Mouse (Mus musculus): ENCODE results near the gene Golgb1.

Gene Golgb1

DNA sequence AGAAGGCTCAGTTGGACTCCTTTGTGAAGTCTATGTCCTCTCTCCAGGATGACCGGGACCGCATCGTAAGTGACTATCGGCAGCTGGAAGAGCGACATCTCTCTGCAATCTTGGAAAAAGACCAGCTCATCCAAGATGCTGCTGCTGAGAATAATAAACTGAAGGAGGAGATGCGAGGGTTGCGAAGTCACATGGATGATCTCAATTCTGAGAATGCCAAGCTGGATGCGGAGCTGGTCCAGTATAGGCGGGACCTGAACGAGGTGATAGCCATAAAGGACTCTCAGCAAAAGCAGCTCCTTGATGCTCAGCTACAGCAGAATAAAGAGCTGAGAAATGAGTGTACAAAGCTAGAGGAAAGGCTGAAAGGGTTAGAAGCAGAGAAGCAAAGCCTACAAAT is 43.6 kb downstream of the Golgb1 start:
- no peak for DNase-seq (ENCODE audit: low spot score in 2 of 2)

DNA sequence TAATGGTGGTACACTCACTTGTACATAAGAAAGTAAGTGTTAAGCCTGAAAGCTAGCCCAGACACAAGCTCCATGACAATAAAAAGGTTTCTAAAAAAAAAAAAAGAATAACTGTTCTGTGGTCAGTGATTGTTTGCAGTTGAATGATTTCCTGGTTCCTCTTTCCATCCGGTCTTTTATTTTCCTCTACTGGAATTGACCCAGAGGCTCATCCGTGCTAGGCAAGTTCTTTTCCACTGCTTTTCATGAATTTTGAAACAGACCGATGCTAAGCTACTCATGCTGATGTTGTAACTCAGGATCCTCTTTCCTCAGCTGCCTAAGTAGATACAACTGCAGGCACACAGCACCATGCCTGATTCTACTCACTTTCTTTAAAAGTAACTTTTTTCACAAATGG is 45.5 kb downstream of the Golgb1 start:
- DNase-seq (ENCODE audit: low spot score in 2 of 2) = no peak

DNA sequence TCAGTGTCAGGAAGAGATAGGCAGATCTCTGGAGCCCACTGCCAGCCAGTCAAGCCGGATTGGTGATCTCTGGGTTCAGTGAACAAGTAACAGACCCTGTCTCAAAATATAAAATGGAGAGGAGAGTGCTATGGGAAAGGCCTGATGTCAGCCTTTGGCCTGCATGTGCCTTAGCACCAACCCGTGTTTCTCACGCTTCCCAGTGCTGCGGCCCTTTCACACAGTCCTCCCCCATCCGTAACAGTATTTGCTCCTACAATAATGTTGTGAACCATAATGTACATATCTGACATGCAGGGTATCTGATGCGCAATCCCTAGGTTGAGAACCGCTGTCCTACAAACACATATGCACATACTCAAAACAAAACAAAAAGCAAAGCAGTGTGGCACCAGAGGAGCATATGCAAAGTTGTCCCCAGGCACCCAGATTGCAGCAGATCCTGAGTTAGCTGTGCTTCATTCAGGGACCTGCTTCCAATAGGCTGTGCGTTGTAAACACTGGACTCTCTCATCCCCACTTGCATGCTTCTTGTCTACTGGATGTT is 46.2 kb downstream of the Golgb1 start:
- DNase-seq (ENCODE audit: low spot score in 2 of 2) = no peak

DNA sequence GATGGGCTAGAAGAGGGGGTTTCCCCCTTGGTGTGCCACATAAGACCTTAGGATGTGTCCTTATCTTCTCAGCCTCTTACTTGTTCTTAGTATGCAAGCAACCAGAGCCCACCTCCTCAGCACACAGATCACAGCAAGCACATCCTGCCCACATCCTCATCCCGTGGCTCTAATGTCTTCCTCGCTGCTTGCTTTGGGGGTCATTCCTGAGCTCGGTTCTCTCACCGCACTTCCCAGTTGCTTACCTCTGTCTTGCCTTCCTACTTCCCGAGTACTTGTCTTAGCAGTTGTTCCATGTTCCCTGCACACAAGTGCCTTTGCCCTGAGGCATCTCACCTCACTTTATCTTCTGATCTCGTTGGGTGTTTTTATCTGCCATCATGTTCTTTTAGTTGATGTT is 47.0 kb downstream of the Golgb1 start:
- DNase-seq (ENCODE audit: low spot score in 2 of 2) = peak in 1 of 2 experiments; percentile 17

DNA sequence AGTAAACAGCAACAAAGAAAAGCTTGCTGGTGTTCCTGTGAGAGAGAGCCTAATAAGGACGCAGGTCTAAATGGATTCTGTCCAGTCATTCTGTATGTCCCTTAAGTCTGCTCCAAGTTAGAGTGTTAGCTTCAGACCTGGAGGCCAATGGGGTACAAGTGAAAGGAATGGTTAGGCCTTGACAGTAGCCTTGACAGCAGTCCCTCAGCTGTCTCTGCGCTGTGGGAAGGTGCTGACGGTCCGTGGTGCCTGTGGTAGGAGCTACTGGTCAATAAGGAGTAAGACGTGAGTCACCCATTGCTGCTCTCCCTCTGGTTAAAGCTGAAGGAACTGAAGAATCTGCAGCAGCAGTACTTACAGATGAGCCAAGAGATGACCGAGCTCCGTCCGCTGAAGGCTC is 49.4 kb downstream of the Golgb1 start:
- DNase-seq (ENCODE audit: low spot score in 2 of 2) = no peak

DNA sequence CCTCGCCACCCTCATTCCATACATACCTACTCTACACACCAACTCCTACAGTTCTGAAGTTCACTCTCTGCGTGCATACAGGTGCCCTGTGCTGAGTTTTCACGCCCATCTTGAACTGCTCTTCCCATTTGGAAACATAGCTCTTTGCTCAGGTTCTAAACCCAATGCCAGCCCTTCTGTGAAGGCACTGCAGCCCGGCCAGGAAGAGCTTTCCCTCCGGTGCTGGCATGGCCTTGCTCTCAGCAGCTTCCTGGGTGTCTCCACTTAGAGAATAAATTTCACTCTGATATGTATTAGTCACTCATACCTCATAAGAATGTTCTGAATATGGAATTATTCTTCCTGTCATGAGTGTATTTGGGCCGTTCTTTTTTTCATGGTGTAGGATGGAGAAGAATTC is 50.4 kb downstream of the Golgb1 start:
- DNase-seq (ENCODE audit: low spot score in 2 of 2) = no peak

DNA sequence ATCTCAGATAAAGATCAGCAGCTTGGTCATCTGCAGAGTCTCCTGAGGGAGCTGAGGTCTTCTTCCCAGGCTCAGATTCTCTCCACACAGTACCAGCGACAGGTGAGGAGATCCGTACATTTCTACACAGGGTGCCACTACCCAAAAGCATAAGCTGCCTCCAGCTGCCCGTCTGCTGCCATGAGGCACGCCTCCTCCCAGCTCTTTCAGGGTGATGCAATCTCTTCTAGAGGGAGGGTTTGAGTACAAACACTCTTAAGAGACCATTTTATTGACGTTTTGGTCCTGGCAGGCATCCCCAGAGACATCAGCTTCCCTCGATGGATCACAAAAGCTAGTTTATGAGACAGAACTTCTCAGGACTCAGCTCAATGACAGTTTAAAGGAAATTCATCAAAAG is 50.9 kb downstream of the Golgb1 start:
- DNase-seq (ENCODE audit: low spot score in 2 of 2) = no peak

DNA sequence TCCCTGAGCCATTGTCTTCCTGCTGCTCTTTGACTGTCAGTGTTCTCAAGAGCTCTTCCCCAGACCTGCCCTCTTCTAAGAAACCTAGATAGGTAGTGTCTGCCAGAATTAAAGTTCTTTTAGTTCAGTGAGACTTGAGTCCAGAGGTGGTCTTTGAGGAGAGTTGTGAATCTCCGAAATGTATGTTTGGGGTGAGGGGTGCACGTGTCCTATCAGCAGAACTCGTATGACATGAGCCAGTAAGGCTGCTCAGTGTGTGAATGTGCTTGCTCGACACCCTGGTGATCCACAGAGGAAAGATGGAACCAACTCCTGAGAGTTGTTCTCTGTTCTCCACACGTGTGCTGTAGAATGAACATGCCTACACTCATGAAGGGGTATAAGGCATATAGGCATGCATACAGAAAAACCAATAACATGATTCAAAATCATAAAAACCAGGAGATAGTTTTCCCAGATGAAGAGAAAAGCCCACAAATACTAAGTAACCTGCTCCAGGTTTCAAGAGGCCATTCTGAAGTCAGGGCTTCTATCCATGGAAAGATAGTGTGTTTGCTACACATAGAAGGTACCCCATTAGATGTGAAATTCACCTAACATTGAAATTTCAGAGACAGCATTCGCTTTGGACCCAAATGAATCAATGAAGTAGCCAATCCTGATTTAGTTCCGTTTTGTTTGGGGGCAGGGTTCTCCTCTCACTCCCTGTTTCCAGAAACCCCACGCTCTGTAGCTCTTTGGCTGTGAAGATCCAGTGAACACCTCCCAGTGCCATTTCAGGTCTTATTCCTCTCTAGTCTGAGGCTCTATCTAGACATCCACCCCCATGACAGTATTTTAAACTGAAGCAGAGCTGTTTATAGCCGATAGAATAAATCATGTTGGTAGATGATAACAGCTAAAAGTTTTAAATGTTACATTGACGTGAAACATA is 51.8 kb downstream of the Golgb1 start:
- DNase-seq (ENCODE audit: low spot score in 2 of 2) = no peak

DNA sequence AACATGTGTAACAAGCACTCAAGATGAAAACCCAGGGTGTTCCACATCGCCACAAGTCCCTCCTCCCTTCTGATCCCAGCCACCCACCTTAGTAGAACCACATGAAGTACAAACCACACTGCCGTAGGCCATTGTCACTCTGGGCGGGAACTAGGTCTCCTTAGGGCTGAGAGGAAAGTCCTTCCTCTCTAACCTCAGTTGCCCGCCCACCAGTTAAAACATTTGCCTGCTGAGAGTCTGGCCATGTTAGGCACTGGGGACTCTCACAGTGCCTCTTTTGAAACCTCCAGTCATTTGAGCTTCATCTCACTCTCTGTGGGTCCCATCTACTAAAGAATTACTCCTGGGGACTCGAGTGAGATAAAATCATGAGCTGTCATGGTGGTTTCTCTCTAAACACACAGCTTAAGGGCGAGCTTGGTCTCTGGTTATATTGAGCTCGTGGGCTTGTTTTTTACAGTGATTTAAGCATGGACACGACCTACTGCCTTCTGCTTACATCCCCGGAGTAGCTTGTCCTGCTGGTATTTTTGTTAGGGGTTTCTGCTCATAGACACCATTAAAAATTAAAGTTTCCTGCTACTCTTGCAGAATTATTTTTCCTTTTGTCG is 52.7 kb downstream of the Golgb1 start:
- peak in 1 of 2 experiments; percentile 22 for DNase-seq (ENCODE audit: low spot score in 2 of 2)

DNA sequence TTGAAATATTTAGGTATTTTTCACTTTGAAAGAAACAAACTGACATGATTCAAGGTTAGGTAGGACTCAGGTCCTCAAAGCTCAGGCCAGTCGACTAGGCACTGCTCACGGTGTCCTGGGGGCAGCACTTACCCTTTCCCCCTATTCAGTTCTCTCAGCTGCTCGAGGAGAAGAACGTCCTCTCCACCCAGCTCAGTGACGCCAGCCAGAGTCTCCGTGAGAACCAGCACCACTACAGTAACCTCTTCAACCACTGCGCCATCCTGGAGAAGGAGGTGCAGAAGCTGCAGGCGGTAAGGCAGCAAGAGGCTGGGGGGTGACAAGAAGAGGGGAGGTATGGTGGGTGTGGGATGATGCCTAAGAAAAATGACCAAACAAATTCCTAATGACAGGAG is 53.2 kb downstream of the Golgb1 start:
- no peak for DNase-seq (ENCODE audit: low spot score in 2 of 2)

DNA sequence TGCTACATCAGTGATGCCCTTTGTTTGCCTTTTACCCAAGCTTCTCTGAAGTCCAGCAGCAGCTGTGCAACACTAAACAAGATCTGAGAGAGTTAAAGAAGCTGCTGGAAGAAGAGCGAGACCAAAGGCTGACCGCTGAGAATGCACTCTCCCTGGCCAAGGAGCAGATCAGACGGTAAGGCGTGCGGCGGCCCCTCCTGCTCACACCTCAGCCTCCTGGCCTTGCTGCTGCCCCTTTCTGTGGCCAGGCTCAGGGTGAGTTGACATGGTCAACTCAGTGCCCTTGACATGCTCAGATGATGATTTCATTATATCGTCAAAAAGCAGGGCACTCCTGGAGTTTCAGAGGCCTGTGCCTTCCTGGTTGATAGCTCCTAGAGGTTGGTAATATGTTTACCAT is 54.3 kb downstream of the Golgb1 start:
- no peak for DNase-seq (ENCODE audit: low spot score in 2 of 2)

DNA sequence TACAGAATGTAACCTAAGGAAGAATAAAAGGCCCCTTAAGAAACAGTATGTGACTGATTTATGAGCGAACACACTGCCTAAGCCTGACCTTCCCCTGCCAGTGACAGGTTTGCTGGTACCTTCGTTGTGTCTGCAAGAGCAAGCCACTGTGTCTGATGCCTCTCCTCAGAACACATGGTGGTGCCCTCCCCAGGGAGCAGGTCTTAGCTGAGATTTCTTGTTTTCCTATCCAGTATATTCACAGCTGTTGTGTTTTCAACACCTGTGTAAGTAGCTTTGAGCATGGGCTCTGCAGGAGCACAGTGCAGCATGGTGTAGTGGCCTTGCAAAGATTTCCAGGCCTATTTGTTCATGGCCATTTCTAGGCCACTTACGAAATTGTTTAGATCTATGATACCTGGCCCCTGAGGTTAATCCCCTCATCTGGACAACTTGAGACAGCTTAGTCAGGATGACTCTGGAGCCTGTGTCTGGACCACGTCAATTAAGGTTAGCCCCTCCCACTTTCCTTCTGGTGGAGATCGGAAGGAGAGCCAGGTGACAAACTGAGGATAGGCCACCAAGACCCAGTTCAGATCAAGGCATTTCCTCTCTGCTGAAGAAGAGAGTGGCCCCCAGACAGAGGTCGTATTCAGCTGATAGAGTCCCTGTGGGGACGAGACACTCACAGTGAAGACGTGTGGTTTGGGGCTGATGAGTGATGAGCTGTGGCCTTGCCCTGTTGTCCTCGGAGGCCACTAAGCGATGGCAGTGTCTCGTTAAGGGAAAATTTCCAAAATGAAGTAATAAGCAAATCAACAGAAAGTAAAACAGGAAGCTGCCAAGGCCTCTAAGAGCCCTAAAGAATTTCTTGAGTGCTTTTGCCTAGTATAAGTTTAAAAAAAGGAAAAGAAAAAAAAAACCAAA is 55.5 kb downstream of the Golgb1 start:
- no peak for DNase-seq (ENCODE audit: low spot score in 2 of 2)

DNA sequence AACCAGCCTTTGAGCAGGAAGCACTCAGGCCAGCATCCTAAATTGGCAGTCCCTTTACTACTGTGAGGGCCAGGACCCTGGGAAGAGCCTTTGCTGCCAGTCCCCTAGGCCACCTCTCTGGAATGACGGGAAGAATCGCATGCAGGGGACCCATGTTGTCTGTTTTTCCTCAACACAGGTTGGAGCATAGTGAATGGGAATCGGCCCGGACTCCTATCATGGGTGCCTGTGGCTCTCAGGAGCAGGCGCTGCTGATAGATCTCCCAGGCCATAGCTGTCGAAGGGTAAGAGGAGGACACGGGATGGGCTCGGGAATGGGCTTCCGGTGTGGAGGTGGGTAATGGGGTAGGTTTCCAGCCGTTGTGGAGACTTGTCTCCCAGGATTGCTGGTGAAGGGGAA is 56.4 kb downstream of the Golgb1 start:
- peak in 1 of 2 experiments; percentile 24 for DNase-seq (ENCODE audit: low spot score in 2 of 2)

DNA sequence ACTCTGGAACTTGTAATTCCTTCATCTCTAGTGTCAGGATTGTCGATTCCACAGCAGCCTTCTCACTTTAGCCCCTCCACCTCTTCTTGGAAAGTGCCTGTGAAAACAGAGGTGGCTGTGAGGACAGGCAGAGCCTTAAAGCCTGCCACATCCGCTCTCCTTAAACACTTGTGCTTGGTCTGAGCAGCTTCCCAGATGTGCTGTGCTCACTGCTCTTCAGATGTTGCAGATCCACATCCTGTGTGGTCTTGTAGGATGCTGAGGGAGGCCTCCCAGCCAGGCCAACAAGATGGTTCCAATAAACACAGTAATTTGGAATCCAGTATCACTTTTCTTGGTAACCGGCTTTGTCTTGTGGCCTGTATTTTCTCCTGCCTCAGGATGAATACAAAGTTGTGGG is 57.0 kb downstream of the Golgb1 start:
- peak; percentile 40 to 44 for DNase-seq (ENCODE audit: low spot score in 2 of 2)

DNA sequence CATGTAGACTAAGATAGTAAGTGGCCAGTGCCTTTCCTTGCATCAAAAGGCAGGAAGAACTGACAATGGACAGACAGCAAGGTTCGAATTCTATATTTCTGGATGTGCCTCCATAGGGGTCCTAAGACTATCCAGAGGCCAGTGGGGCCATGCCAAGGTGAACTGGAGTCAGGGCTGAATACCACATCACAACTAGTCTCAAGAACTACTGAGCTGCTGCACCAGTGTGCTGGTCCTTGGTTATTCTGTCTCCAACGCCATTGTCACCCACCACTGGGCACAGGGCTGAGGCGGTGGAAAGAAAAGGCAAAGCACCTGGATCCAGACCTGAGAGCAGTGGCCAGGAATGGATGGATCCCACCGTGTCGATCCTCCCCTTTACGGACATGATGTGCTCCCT is 57.6 kb downstream of the Golgb1 start:
- DNase-seq (ENCODE audit: low spot score in 2 of 2) = no peak

DNA sequence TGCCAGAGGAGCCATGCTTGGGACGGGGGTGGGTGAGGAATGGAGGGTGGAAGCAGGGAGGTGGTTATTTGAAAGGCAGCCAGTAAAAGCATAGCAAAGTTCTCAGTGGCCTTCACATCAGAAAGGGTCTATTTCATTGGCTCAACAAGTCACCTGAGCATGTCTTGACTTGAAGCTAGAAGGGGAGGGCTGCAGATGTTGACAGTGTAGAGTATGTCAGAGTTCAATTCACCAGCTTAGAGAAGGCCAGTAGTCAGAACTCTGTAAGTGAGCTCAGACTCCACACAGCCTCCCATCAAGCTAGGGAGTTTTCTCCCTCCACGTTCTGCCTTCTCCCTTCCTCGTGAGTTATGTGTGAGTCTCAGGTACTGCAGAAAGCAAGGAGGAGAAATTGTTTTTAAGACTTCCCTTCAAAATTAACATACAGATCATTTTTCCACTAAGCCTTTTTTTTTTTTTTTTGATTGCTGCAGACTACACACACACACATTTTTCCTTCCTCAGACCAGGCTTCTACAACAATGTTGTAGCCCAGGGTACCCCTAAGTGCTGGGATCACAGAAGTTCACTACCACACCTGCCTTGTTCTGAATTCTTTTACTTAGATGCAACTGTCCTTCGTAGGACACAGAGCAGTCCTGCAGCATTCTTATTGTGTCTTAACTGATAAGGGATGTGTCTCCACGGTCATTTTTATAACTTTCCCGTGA is 59.3 kb downstream of the Golgb1 start:
- DNase-seq (ENCODE audit: low spot score in 2 of 2) = peak; percentile 41 to 46

DNA sequence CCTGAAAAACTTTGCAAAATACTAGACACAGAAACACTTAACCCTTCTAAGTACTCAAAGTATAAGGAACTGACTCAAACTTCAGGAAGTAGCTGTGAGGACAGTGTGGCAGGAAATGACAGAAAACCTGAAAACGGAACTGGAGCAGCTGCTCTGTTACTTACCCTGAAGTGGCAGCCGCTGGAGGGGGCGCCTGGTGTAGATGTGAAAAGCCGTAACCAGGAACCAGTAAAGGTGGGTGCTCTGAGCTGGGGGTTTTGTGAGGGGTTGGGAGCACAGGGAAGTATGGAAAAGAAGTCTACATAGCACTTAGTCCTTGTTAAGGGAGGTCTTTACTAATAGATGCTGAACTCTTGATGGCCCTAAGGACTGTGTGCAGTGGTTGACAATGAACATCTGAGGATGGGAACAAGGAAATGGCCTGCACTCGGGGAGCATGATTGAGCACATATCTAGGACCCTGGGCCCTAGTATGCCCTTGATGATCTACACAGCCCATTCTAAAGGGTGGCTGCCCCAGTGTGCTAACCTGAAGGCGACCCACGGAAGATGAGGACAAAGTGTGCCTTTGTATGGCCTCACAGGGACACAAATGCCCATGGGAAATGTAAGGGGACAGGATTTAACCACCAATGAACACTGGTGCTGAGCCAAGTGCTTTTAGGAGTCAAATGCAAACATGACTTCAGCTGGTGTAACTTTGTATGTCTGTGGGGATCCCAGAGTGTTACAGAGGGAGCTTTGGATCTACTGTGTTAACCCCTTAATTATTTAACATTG is 60.1 kb downstream of the Golgb1 start, which contains the start of gene Hcls1:
Gene Hcls1 (plus strand): TSS at position 143 of the 780 bp plus-strand sequence.
- peak; percentile 80 to 81 for DNase-seq (ENCODE audit: low spot score in 2 of 2)

DNA sequence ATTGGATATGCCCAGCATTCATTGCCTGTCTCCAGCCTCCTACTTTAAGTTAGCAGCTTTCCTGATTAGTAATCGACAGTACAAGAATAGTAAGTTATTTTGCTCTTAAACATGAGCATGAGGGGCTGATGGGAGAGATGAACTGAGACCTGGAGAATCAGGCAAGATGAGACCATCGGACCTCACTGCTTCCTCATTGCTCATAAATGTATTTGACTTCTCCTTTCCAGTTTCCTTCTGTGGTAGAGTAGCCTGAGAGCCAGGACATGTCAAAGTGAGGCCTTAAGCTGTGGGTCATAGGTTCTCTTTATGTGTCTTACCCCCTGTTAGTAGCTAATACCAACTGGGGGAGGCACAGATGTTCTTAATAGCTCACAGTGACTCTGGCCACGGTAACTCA is 60.9 kb downstream of the Golgb1 start:
- DNase-seq (ENCODE audit: low spot score in 2 of 2) = no peak

DNA sequence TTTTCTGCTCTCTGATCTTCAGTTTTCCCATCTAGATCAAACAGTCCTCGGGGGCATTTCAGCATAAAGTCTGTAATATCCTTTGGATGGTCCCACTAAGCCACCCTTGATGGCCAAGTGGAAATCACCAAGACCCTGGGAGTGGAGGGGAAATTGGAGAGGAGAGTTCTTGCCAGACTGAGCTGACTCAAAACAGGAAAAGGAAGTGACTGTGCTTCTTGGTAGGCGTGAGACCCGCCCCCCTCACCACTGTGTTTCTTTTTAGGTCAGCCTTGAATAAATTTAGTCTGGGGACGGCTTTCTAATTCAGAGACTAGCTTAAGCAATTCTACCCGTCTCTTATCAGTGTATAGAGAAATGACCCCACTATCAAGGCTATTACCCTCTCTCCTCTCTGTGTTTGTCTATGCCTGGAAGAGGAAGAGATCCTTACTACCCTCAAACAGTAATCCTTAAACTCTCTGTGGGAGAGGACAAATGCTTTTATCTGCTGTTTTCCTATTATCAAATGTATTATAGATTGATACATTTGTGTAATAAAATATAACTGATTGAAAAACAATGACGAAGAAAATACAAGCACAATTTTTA is 66.3 kb downstream of the Golgb1 start:
- peak in 1 of 2 experiments; percentile 19 for DNase-seq (ENCODE audit: low spot score in 2 of 2)

DNA sequence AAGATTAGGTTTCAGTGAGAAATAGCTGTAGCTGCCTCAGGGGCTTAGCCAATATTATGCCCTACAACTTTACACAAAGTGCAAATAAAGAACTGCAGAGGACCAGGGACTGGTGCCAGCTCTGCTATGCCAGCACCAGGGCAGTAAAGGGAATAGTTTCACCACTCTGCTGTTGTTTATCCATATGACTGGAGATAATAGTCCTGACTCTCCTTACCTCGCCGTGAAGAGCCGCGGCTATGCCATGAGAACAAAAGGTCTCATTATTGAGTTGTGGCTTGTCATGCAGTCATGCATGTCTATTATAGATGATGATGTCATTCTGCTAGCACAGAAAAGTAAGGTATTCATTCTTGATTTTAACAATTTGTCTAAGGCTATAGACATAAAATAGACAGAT is 67.0 kb downstream of the Golgb1 start:
- no peak for DNase-seq (ENCODE audit: low spot score in 2 of 2)

Measured in thymus, postnatal 10 days (tissue).